Mouse (Mus musculus) liver, adult 2 months (tissue): ENCODE data around the gene Relt. TPM values are rescaled to one million over a fixed set of nuclear protein-coding genes. Genes with fewer than 3 reads are reported as not detected.
"Not testable (repeated sequence)": the region's sequence is repeated elsewhere in the genome, so short reads cannot be mapped to it uniquely, and the experiment has no call there.

ENCODE experiments used
- DNase-seq: peaks from one replicate; pipeline ENCODE4 v3.0.0-alpha.2; 2011; ENCODE audit warnings: low read depth, low spot score; ENCODE audit errors: extremely low read depth
- H3K27ac ChIP-seq: fragments of 200-500 bp; replicated peaks from 2 replicates; pipeline ENCODE4 v1.5.1; 2012; ENCODE audit warnings: low read depth, mild to moderate bottlenecking, control low read depth, inconsistent platforms, low read length; ENCODE audit not compliant: insufficient read depth
- H3K27me3 ChIP-seq: fragments of 200-500 bp; 2 replicates; pipeline ENCODE4 v1.6.1; 2012; ENCODE audit warnings: mild to moderate bottlenecking, moderate library complexity, low read length, inconsistent platforms; ENCODE audit not compliant: control insufficient read depth, insufficient read depth
- H3K36me3 ChIP-seq: fragments of 200-500 bp; 2 replicates; pipeline ENCODE4 v1.6.1; 2012; ENCODE audit warnings: low read length, inconsistent platforms; ENCODE audit not compliant: control insufficient read depth, insufficient read depth
- H3K4me1 ChIP-seq: fragments of 200-500 bp; 2 replicates; pipeline ENCODE4 v1.6.1; 2011; ENCODE audit warnings: low read length; ENCODE audit not compliant: control insufficient read depth, insufficient read depth
- H3K4me3 ChIP-seq: fragments of 200-500 bp; 2 replicates; pipeline ENCODE4 v1.5.1; 2011; ENCODE audit warnings: low read depth, mild to moderate bottlenecking, control low read depth, low read length, moderate library complexity; ENCODE audit not compliant: insufficient read depth
- H3K79me2 ChIP-seq: fragments of 200-500 bp; 2 replicates; pipeline ENCODE4 v1.6.1; 2012; ENCODE audit warnings: inconsistent platforms, mild to moderate bottlenecking, low read length, moderate library complexity; ENCODE audit not compliant: control insufficient read depth, insufficient read depth
- H3K9ac ChIP-seq: fragments of 200-500 bp; 2 replicates; pipeline ENCODE4 v1.6.1; 2012; ENCODE audit warnings: low read depth, mild to moderate bottlenecking, control low read depth, inconsistent platforms, low read length
- CTCF ChIP-seq: fragments of 200-500 bp; IDR thresholded peaks from 2 replicates; pipeline ENCODE4 v1.5.1; 2011; ENCODE audit warnings: low read depth, low read length, control low read depth
- POLR2A ChIP-seq: fragments of 200-500 bp; IDR thresholded peaks from 2 replicates; pipeline ENCODE4 v1.6.1; 2011; ENCODE audit warnings: low read length, control low read depth; ENCODE audit not compliant: insufficient read depth; ENCODE audit errors: extremely low read depth
- WGBS: fragments of 180-500 bp; shearing (Covaris S2); methylation state at CpG from one replicate; pipeline ENCODE4 v1.1.7; 2018; 5-methylcytosine and 5-hydroxymethylcytosine counted together
- polyA plus RNA-seq: library from polyadenylated mRNA; depleted of rRNA; stranded (reverse); fragments of >200 nt; gene quantifications from 2 replicates; pipeline ENCODE4 v1.2.3, GENCODE M21; 2012
- total RNA-seq: library from RNA; depleted of rRNA; stranded (reverse); fragments of >200 nt; gene quantifications from 2 replicates; pipeline ENCODE4 v1.2.3, GENCODE M21; 2014

Relt gene
- total and polyA plus RNA-seq, 2 experiments, result 0.37 to 1.0 TPM

GRCm38 (mm10) chr7:100853396-100853795, 9.8 kb downstream of the Relt start:
- Histone ChIP-seq H3K9ac (no peak overlapping the region), H3K4me1 (no peaks in the 10 kb centered on the region; the same call in 1 of the 2 replicates), H3K4me3 (no peak overlapping the region), H3K27ac (no peak overlapping the region), H3K79me2 (no peaks in the 10 kb centered on the region), H3K36me3 (no peaks in the 10 kb centered on the region), H3K27me3 (no peaks in the 10 kb centered on the region)
- DNase-seq, result no peak
- 79% methylated on average over 3 of the region's 3 CpGs for WGBS
- TF ChIP-seq POLR2A, result no peak
- TF ChIP-seq CTCF, result no peak

GRCm38 (mm10) chr7:100851481-100852356, 11.5 kb downstream of the Relt start:
- Histone ChIP-seq H3K4me1 (no peaks in the 10 kb centered on the region; the same call in 1 of the 2 replicates), H3K27ac (no peak overlapping the region), H3K36me3 (no peaks in the 10 kb centered on the region), H3K79me2 (no peaks in the 10 kb centered on the region), H3K27me3 (no peaks in the 10 kb centered on the region), H3K4me3 (no peak overlapping the region), H3K9ac (no peak overlapping the region)
- WGBS, result 68% methylated on average over 9 of the region's 9 CpGs
- TF ChIP-seq CTCF (no peak), POLR2A (no peak)
- DNase-seq, result no peak

GRCm38 (mm10) chr7:100849508-100849907, 13.7 kb downstream of the Relt start:
- Histone ChIP-seq H3K27me3 (no peaks in the 10 kb centered on the region), H3K4me1 (no peaks in the 10 kb centered on the region; the same call in 1 of the 2 replicates), H3K79me2 (no peaks in the 10 kb centered on the region), H3K36me3 (no peaks in the 10 kb centered on the region), H3K27ac (no peak overlapping the region), H3K4me3 (no peak overlapping the region), H3K9ac (no peak overlapping the region)
- DNase-seq, result no peak
- 97% methylated on average over 2 of the region's 2 CpGs for WGBS
- TF ChIP-seq CTCF (no peak), POLR2A (no peak)

- peak; percentile 46 for DNase-seq
- Histone ChIP-seq H3K9ac (no peak overlapping the region), H3K27ac (no peak overlapping the region), H3K27me3 (no peaks in the 10 kb centered on the region), H3K36me3 (no peaks in the 10 kb centered on the region), H3K4me3 (no peak overlapping the region), H3K4me1 (no peaks in the 10 kb centered on the region; the same call in 1 of the 2 replicates), H3K79me2 (no peaks in the 10 kb centered on the region)
- TF ChIP-seq POLR2A (no peak), CTCF (peak; percentile 90)
- 38% methylated on average over 6 of the region's 6 CpGs for WGBS
Observed at GRCm38 (mm10) chr7:100848744-100849143, 14.5 kb downstream of the Relt start.

GRCm38 (mm10) chr7:100847131-100847530, 16.1 kb downstream of the Relt start:
- Histone ChIP-seq H3K4me3 (no peak overlapping the region), H3K27ac (no peak overlapping the region), H3K36me3 (no peaks in the 10 kb centered on the region), H3K4me1 (no peaks in the 10 kb centered on the region), H3K27me3 (no peaks in the 10 kb centered on the region), H3K9ac (no peak overlapping the region), H3K79me2 (no peaks in the 10 kb centered on the region)
- 92% methylated on average over 6 of the region's 6 CpGs for WGBS
- no peak for DNase-seq
- TF ChIP-seq CTCF (no peak), POLR2A (no peak)

GRCm38 (mm10) chr7:100846033-100846432, 17.2 kb downstream of the Relt start:
- not testable (repeated sequence) for H3K4me1 ChIP-seq, H3K79me2 ChIP-seq, H3K4me3 ChIP-seq, H3K9ac ChIP-seq, DNase-seq, H3K27ac ChIP-seq, H3K27me3 ChIP-seq, H3K36me3 ChIP-seq
- 91% methylated on average over 7 of the region's 7 CpGs for WGBS
